Mouse (Mus musculus) cerebral cortex, adult 2 months (tissue): ENCODE data around the gene Shroom1.

Experiments used
- WGBS: fragments of 180-500 bp; shearing (Covaris S2); methylation state at CpG from one replicate; pipeline ENCODE4 v1.1.7; 2018; 5-methylcytosine and 5-hydroxymethylcytosine counted together

Shroom1 gene

DNA sequence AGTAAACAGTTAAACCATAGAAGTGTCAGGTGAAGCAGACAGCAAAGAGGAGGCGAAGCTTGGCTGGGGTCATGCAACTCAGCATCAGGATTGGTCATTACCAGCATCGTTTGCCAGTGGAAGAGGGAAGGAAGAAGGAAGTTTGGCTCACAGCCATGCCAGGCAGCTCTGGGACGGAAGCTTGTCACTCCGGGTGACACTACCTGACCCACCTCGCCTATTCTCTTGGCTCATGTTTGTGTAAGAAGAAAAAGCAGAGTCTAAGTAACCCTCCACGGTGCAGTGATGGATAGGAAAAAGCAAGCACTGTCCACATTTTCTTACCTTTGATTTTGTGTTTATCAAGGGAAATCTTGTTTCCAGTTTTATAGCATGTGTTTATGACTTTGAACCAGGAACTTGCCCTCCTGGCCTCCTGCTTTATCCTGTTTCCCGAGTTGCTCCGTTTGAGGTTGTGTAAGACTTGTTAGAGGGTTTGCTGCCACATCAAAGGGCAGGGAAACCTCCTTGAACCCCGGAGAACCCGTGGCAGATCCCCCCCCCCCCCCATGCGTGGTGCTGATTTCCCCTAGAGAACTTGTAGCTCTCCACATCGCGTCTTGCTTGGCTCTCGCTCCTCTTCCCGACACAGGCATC, 6.8 kb upstream of the Shroom1 start:
- 62% methylated on average over 15 of the region's 15 CpGs for WGBS

DNA sequence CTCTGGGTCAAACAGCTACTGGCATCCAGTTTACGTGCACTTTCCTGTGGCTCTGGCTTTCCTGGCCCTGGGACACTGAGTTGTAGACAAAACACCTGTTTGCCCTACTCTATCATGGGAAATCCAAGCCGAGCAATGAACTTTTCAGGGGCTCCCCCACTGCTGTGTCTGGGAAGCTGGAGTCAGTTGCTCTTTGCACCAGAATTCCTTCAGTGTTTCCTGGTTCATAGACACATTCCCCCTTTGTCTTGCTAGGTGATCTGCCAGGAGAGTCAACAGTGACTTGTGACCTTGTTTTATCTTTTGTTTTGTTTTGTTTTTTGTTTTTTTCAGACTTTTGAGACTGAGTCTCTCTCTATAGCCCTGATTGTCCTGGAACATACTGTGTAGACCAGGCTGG, 5.6 kb upstream of the Shroom1 start:
- WGBS = 81% methylated on average over 2 of the region's 2 CpGs

DNA sequence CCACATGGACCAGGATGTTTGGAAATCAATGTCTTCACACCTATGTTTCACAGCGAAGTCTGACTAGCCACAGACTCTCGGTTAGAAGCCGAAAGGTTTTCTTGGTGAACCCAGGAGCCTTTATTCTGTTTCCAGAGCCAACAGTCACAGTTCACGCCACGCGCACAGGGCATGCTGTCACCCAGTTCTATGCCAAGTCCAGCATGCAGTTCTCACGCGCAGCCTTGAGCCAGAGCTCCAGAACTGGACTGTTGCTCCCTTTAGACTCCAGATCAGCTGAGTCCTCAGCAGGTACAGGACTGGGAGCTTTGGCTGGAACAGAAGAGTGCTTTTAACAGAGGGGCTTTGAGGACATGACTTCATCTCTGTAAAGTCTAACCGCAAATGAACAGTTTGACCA, 4.6 kb upstream of the Shroom1 start:
- 98% methylated on average over 9 of the region's 9 CpGs for WGBS

DNA sequence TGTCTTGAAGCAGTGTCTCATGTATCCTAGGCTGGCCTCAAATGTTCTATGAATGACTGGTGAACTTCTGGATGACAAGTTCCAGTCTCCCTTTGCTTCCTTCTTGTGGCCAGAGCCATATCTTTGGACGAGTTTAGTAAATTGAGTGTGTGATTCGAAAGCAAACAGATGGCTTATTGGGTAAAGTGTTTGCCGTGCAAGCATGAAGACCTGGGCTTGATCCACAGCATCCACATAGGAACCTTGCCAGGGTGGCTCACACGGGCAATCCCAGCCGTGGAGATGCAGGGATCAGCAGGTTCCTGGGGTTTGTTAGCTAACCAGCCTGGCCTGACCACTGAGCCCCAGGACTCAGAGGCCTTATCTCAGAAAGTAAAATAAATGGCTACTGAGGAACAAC, 4.0 kb upstream of the Shroom1 start:
- 87% methylated on average over 5 of the region's 5 CpGs for WGBS

GRCm38 (mm10) chr11:53457372-53457954, 458 bp downstream of the Shroom1 start:
- 19% methylated on average over 29 of the region's 29 CpGs for WGBS

GRCm38 (mm10) chr11:53458996-53459395, 2.0 kb downstream of the Shroom1 start:
- 81% methylated on average over 3 of the region's 3 CpGs for WGBS

DNA sequence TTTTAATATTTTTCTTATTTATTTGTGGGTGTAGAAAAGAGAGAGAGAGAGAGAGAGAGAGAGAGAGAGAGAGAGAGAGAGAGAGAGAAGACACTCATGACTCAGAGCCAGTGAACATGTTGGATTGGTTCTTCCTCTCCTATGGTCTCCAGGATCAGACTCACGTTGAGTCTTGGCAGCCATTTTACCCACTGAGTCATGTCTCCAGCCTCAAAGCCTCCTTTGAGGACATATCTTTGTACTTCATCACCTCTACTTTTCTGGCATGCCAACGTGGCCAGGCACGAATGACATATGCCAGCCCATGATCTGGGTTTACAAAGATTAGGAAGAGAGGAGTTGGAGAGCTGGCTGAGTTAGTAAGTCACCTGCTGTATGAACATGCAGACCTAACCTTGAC, 3.2 kb downstream of the Shroom1 start:
- 75% methylated on average over 3 of the region's 3 CpGs for WGBS

GRCm38 (mm10) chr11:53461727-53462126, 4.7 kb downstream of the Shroom1 start:
- WGBS = 69% methylated on average over 5 of the region's 5 CpGs

GRCm38 (mm10) chr11:53463551-53464424, 6.8 kb downstream of the Shroom1 start:
- WGBS = 31% methylated on average over 55 of the region's 55 CpGs

- WGBS = 17% methylated on average over 40 of the region's 40 CpGs
Measured at GRCm38 (mm10) chr11:53466231-53466971, 9.4 kb downstream of the Shroom1 start.

DNA sequence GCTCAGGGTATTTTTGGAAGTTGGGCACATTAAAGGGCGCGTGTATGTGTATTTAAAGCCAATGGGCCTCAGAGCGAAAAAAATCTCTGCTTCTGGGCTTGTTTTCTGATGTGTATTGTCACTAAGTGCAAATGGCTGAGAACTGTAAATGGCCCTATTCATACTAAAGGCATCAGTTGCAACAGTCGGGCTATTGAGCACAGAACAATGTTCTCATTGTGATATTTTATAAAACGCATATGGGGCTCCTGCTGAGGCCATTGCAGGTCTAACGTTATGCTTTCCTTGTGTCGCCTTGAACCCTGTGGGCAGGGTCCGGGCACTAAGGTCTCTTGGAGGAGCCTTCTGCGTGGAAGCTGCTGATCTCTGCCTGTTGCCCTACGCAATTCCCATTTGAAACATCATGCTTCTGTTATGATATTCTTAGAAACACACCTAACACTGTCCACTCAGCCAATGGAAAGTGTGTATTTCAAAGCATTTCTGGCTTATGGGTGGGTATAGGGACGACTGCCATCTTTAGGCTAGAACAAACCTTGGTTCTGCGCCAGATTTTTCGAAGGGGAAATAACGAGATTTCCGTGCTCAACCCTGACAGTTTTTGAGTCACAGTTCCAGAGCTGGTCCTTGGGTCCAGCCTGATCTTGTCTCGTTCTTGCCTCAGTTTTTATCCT, 12.4 kb downstream of the Shroom1 start:
- 9% methylated on average over 16 of the region's 16 CpGs for WGBS

GRCm38 (mm10) chr11:53469968-53470695, 13.1 kb downstream of the Shroom1 start, which contains the start of gene Gm9837:
Gene Gm9837, minus strand, starts transcription at chr11:53470479.
- WGBS = 2% methylated on average over 29 of the region's 29 CpGs

- WGBS = 87% methylated on average over 3 of the region's 3 CpGs
Measured at GRCm38 (mm10) chr11:53472709-53473108, 15.7 kb downstream of the Shroom1 start.

- 23% methylated on average over 8 of the region's 8 CpGs for WGBS
Measured at GRCm38 (mm10) chr11:53475620-53476019, 18.6 kb downstream of the Shroom1 start.

DNA sequence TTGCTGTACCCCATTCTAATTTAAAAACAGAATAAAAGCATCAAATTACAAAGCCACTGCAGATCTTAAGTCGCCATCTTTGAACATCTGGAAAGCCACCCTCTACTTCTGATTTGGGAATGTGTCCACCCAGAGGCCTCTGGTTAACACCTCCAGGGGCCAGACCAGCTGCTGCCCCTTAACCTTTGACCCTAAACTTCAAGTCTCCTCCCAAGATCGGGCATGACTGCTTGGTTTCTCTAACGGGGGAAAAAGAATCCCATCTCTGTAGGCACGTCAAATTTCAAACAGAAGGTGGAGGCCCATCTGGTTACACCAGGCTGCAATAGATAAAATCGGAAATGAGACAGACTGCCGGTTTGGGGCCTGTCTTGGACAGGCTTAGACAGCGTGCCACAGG, 20.8 kb downstream of the Shroom1 start:
- 49% methylated on average over 7 of the region's 7 CpGs for WGBS

DNA sequence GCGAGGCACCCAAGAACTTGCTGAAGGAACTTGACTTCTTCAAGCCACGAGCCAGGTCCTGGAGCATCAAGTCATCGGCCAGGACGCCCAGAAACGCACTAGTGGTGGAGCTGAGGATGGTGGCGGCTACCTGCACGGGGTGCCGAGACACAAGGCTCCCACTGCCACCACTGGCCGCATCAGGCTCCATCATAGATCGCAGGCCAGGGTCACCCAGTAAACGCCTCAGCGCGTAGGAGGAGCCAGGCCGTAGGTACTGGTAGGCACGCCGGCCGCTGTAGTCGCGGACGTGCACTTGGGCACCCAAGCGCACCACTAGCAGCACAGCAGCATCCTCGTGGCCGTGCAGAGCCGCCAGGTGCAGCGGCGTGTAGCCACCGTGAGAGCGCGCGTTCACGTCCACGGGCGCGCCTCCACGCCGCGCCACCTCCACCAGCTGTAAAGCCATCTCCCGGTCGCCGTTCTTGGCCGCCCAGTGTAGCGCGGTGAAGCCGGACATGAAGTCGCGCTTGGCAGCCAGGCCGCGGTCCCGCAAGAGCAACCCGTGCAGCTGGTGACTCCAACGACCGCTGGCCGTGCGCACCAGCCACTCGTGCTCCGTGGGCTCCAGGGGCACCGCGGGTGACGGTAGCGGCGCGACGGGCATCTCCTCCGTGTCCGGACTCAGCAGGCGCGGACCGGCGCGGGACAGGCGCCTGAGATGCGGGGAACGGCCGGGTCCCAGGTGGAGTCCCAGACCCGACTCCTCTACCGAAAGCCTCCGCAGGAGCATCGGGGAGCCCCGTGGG, 21.6 kb downstream of the Shroom1 start:
- 7% methylated on average over 79 of the region's 79 CpGs for WGBS

- 1% methylated on average over 62 of the region's 62 CpGs for WGBS
Measured at GRCm38 (mm10) chr11:53479171-53479782, 22.3 kb downstream of the Shroom1 start.

DNA sequence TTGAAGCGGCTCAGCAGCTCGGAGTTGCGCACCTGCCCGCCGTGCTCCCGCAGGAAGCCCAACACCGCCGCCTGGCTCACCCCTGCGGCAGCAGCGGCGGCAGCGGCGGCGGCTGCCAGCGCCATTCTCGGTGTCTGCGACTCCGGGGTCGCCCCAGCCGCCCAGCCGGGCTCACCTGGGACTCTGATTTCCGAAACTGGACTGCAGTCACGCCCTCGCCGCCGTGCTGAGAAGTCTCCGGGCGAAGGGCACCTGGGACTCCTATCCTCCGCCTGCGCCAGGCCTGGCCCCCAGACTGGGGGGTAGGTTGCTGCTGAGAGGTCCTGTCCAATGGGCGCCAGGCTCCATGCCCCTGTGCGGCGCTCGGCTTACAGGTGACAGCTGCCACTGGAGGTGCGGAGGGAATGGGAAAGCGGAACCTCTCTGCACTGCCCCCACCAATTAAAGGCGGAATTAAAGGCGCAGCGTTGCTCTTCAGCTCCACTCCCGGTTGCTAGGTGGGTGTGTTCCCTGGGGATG, 22.8 kb downstream of the Shroom1 start, which contains the start of the genes Gm9945 and Sowaha:
TSS of gene Gm9945 (plus strand) at position 384 of the 519 bp plus-strand sequence.
TSS of gene Sowaha (minus strand) at position 492 of the 519 bp plus-strand sequence.
- 2% methylated on average over 40 of the region's 40 CpGs for WGBS
